Mouse (Mus musculus) C2C12 (cell line): ENCODE data around the gene Fam131a. TPM values are rescaled to one million over a fixed set of nuclear protein-coding genes. Genes with fewer than 3 reads are reported as not detected.
"Not testable (repeated sequence)": the region's sequence is repeated elsewhere in the genome, so short reads cannot be mapped to it uniquely, and the experiment has no call there.

ENCODE experiments used
- H3K27me3 ChIP-seq: one replicate; pipeline ENCODE4 v1.6.1; 2011; ENCODE audit not compliant: control insufficient read depth, insufficient read depth, insufficient read length
- H3K36me3 ChIP-seq: one replicate; pipeline ENCODE4 v1.6.1; 2011; ENCODE audit not compliant: control insufficient read depth, insufficient read depth
- H3K4me3 ChIP-seq: one replicate; pipeline ENCODE4 v1.5.1; 2011; ENCODE audit warnings: mild to moderate bottlenecking, control low read depth; ENCODE audit not compliant: poor library complexity, insufficient read depth, severe bottlenecking
- H3K79me2 ChIP-seq: one replicate; pipeline ENCODE4 v1.6.1; 2011; ENCODE audit not compliant: control insufficient read depth, insufficient read depth
- H3K79me3 ChIP-seq: one replicate; pipeline ENCODE4 v1.6.1; 2011; ENCODE audit warnings: low read depth, control low read depth
- H3ac ChIP-seq: one replicate; pipeline ENCODE3; 2011; ENCODE audit warnings: low read depth; ENCODE audit not compliant: control insufficient read depth, insufficient read length
- CEBPB ChIP-seq: IDR thresholded peaks from one replicate; pipeline ENCODE4 v1.6.1; 2011; ENCODE audit warnings: low read depth, mild to moderate bottlenecking, control low read depth, moderate library complexity
- CTCF ChIP-seq: IDR thresholded peaks from one replicate; pipeline ENCODE4 v1.5.1; 2011; ENCODE audit not compliant: control insufficient read depth, insufficient read depth, insufficient read length
- FOSL1 ChIP-seq: IDR thresholded peaks from one replicate; pipeline ENCODE4 v1.8.0; 2011; ENCODE audit warnings: mild to moderate bottlenecking, low read length; ENCODE audit not compliant: poor library complexity, insufficient read depth, severe bottlenecking
- MAX ChIP-seq: IDR thresholded peaks from one replicate; pipeline ENCODE4 v1.6.1; 2011; ENCODE audit warnings: mild to moderate bottlenecking, control low read depth
- MYOD1 ChIP-seq: IDR thresholded peaks from one replicate; pipeline ENCODE4 v1.6.1; 2011; ENCODE audit warnings: low read depth; ENCODE audit not compliant: control insufficient read depth, insufficient read length
- MYOG ChIP-seq: IDR thresholded peaks from one replicate; pipeline ENCODE4 v1.6.1; 2011; ENCODE audit not compliant: control insufficient read depth, insufficient read length; ENCODE audit errors: extremely low read depth
- USF1 ChIP-seq: IDR thresholded peaks from one replicate; pipeline ENCODE4 v1.6.1; 2011; ENCODE audit warnings: low read depth, mild to moderate bottlenecking, control low read depth, moderate library complexity
- polyA plus RNA-seq: library from polyadenylated mRNA; unstranded; fragments of >200 nt; fragmentation: generic; extraction: Trizol; gene quantifications from one replicate; pipeline ENCODE4 v1.2.1, GENCODE M21; 2012; ENCODE audit warnings: missing spikeins

The Fam131a gene
- polyA plus RNA-seq, 1 experiment = 0.05 TPM

- Histone ChIP-seq H3K79me2 (peaks cover 31% of the 10 kb centered on the region), H3K4me3 (no peak overlapping the region), H3K36me3 (peaks cover 95% of the 10 kb centered on the region), H3K27me3 (no peaks in the 10 kb centered on the region), H3ac (no peak overlapping the region), H3K79me3 (peaks cover 13% of the 10 kb centered on the region)
- TF ChIP-seq MYOD1 (no peak), MAX (no peak), CEBPB (no peak), USF1 (no peak), FOSL1 (no peak), MYOG (no peak), CTCF (no peak)
Measured at GRCm38 (mm10) chr16:20657661-20658060, 35.4 kb upstream of the Fam131a start.

GRCm38 (mm10) chr16:20668013-20668412 lies 25.0 kb upstream of the Fam131a start, which contains the start of gene Eif4g1:
Gene Eif4g1 (plus strand): TSS chr16:20668313.
- H3K79me2 ChIP-seq, H3K4me3 ChIP-seq, H3K79me3 ChIP-seq, H3ac ChIP-seq, H3K27me3 ChIP-seq: not testable (repeated sequence)
- H3K36me3 ChIP-seq = peaks cover 17% of the 10 kb centered on the region

- Histone ChIP-seq H3K79me3 (peaks cover 22% of the 10 kb centered on the region), H3K36me3 (peaks cover 13% of the 10 kb centered on the region), H3ac (no peak overlapping the region), H3K27me3 (no peaks in the 10 kb centered on the region), H3K79me2 (peaks cover 26% of the 10 kb centered on the region), H3K4me3 (no peak overlapping the region)
- TF ChIP-seq MAX (no peak), MYOG (no peak), FOSL1 (no peak), CTCF (no peak), CEBPB (no peak), USF1 (no peak), MYOD1 (no peak)
Measured at GRCm38 (mm10) chr16:20670291-20670690, 22.8 kb upstream of the Fam131a start.

GRCm38 (mm10) chr16:20671886-20672285 lies 21.2 kb upstream of the Fam131a start:
- Histone ChIP-seq H3K4me3 (no peak overlapping the region), H3ac (no peak overlapping the region), H3K36me3 (peaks cover 29% of the 10 kb centered on the region), H3K79me2 (peaks cover 42% of the 10 kb centered on the region), H3K79me3 (peaks cover 37% of the 10 kb centered on the region), H3K27me3 (no peaks in the 10 kb centered on the region)
- no peak for TF ChIP-seq FOSL1
- no peak for TF ChIP-seq MYOG
- no peak for TF ChIP-seq CTCF
- TF ChIP-seq MYOD1 = no peak
- TF ChIP-seq CEBPB = no peak
- TF ChIP-seq USF1 = no peak

- H3K4me3 ChIP-seq = peak overlapping the region; percentile 93
- TF ChIP-seq CEBPB = peak; percentile 12
- TF ChIP-seq MYOD1 = no peak
- TF ChIP-seq FOSL1 = no peak
- peak; percentile 99 for TF ChIP-seq USF1
- TF ChIP-seq CTCF = no peak
- no peak for TF ChIP-seq MYOG
- TF ChIP-seq MAX = peak; percentile 90
- H3K36me3 ChIP-seq = peaks cover 35% of the 10 kb centered on the region
- peaks cover 42% of the 10 kb centered on the region for H3K79me3 ChIP-seq
- no peaks in the 10 kb centered on the region for H3K27me3 ChIP-seq
- H3K79me2 ChIP-seq = peaks cover 48% of the 10 kb centered on the region
- peak overlapping the region; percentile 94 for H3ac ChIP-seq
Measured at GRCm38 (mm10) chr16:20672500-20672902, 20.5 kb upstream of the Fam131a start.

GRCm38 (mm10) chr16:20672965-20673705 lies 19.9 kb upstream of the Fam131a start:
- peaks cover 53% of the 10 kb centered on the region for H3K79me2 ChIP-seq

More at GRCm38 (mm10) chr16:20672965-20673705, 19.9 kb upstream of the Fam131a start:
- Histone ChIP-seq H3ac (peak overlapping the region; percentile 94), H3K36me3 (peaks cover 39% of the 10 kb centered on the region), H3K79me3 (peaks cover 42% of the 10 kb centered on the region), H3K27me3 (no peaks in the 10 kb centered on the region), H3K4me3 (peak overlapping the region; percentile 93)
- TF ChIP-seq MAX (no peak), USF1 (no peak), MYOG (no peak), FOSL1 (no peak), MYOD1 (no peak), CEBPB (no peak), CTCF (no peak)
